Mouse (Mus musculus) hindbrain, embryonic 14.5 days (tissue): ENCODE measurements around the gene Tars2. TPM values are rescaled to one million over a fixed set of nuclear protein-coding genes. Genes with fewer than 3 reads are reported as not detected.
"Not testable (repeated sequence)": the region's sequence is repeated elsewhere in the genome, so short reads cannot be mapped to it uniquely, and the experiment has no call there.

ENCODE experiments used
- ATAC-seq: fragments of 200-750 bp; cut with Nextera tagmentation; 2 replicates; pipeline ENCODE4 v1.8.0; 2017; ENCODE audit warnings: moderate number of reproducible peaks, mild to moderate bottlenecking, moderate TSS enrichment, moderate library complexity; ENCODE audit not compliant: low FRiP score
- DNase-seq: peaks from one replicate; pipeline ENCODE4 v3.0.0-alpha.2; 2015; ENCODE audit warnings: low spot score
- H3K27ac ChIP-seq: fragments of 300-500 bp; sonication (generic); 2 replicates; pipeline ENCODE4 v1.5.1; 2014; ENCODE audit warnings: mild to moderate bottlenecking, moderate library complexity
- H3K27me3 ChIP-seq: fragments of 300-500 bp; sonication (generic); 2 replicates; pipeline ENCODE4 v1.6.1; 2014; ENCODE audit warnings: mild to moderate bottlenecking, low read length, mixed read lengths; ENCODE audit not compliant: control insufficient read depth, insufficient read depth
- H3K36me3 ChIP-seq: fragments of 300-500 bp; sonication (generic); replicated peaks from 2 replicates; pipeline ENCODE4 v1.6.1; 2014; ENCODE audit not compliant: control insufficient read depth, insufficient read depth
- H3K4me1 ChIP-seq: fragments of 300-500 bp; sonication (generic); replicated peaks from 2 replicates; pipeline ENCODE4 v1.6.1; 2014; ENCODE audit warnings: antibody characterized with exemption, low read length, mixed read lengths; ENCODE audit not compliant: control insufficient read depth, insufficient read depth
- H3K4me2 ChIP-seq: fragments of 300-500 bp; sonication (generic); replicated peaks from 2 replicates; pipeline ENCODE4 v1.6.1; 2014; ENCODE audit warnings: mild to moderate bottlenecking, moderate library complexity
- H3K4me3 ChIP-seq: fragments of 300-500 bp; sonication (generic); replicated peaks from 2 replicates; pipeline ENCODE4 v1.5.1; 2014; ENCODE audit warnings: mild to moderate bottlenecking, low read length
- H3K9ac ChIP-seq: fragments of 300-500 bp; sonication (generic); 2 replicates; pipeline ENCODE4 v1.6.1; 2014
- H3K9me3 ChIP-seq: fragments of 300-500 bp; sonication (generic); 2 replicates; pipeline ENCODE4 v1.6.1; 2016; ENCODE audit warnings: low read length; ENCODE audit not compliant: control insufficient read depth
- WGBS: fragments of 180-500 bp; shearing (Covaris S2); extraction: QIAGEN DNeasy Blood & Tissue Kit; methylation state at CpG from one replicate; pipeline ENCODE4 v1.1.7; 2014; 5-methylcytosine and 5-hydroxymethylcytosine counted together
- microRNA-seq: library from miRNA; unstranded; fragments of <30 nt; microRNA quantifications from one replicate; pipeline ENCODE4, GENCODE M21; 2016
- polyA plus RNA-seq: library from polyadenylated mRNA; unstranded; fragments of >200 nt; fragmentation: Nextera tagmentation; extraction: Ambion mirVana; gene quantifications from 2 replicates; pipeline ENCODE4 v1.2.1, GENCODE M21; 2014

The Tars2 gene
- polyA plus RNA-seq, 1 experiment from 2014 or later = 43.2 TPM

- no peak for DNase-seq
- no peak for ATAC-seq
- H3K4me3 ChIP-seq = no peak overlapping the region
- peaks cover 6% of the 10 kb centered on the region; the same call in 1 of the 2 replicates for H3K4me1 ChIP-seq
- H3K9me3 ChIP-seq = no peaks in the 10 kb centered on the region
- H3K9ac ChIP-seq = no peak overlapping the region
- no peaks in the 10 kb centered on the region for H3K27me3 ChIP-seq
- H3K36me3 ChIP-seq = no peaks in the 10 kb centered on the region
- H3K27ac ChIP-seq = no peak overlapping the region
- no peak overlapping the region for H3K4me2 ChIP-seq
- 57% methylated on average over 11 of the region's 11 CpGs for WGBS
Measured at GRCm38 (mm10) chr3:95693821-95694807, 65.9 kb downstream of the Tars2 start.

GRCm38 (mm10) chr3:95692677-95693076 lies 67.3 kb downstream of the Tars2 start:
- Histone ChIP-seq H3K9me3 (no peaks in the 10 kb centered on the region), H3K4me3 (no peak overlapping the region), H3K27me3 (no peaks in the 10 kb centered on the region), H3K36me3 (no peaks in the 10 kb centered on the region), H3K4me2 (no peak overlapping the region), H3K9ac (no peak overlapping the region), H3K4me1 (peaks cover 10% of the 10 kb centered on the region), H3K27ac (no peak overlapping the region)
- 83% methylated on average over 6 of the region's 6 CpGs for WGBS
- DNase-seq (no peak), ATAC-seq (no peak)

- WGBS = 98% methylated on average over 2 of the region's 2 CpGs
- H3K4me3 ChIP-seq, H3K27ac ChIP-seq, H3K27me3 ChIP-seq, H3K4me2 ChIP-seq, H3K9me3 ChIP-seq, ATAC-seq, H3K9ac ChIP-seq, DNase-seq, H3K36me3 ChIP-seq: not testable (repeated sequence)
- peaks cover 15% of the 10 kb centered on the region for H3K4me1 ChIP-seq
Measured at GRCm38 (mm10) chr3:95690552-95690951, 69.5 kb downstream of the Tars2 start.

Small RNA genes within 50 kb of the gene (microRNA-seq; reads per million reads assigned to microRNA genes)
- not detected for gene Mir7014

Other genes starting within 250 kb of the Tars2 start
- gene Ctss, start 233.4 kb downstream of the Tars2 start, polyA plus RNA-seq = 16.3 and 17.7 TPM in 2 replicates
- gene Hormad1, start 200.5 kb downstream of the Tars2 start, polyA plus RNA-seq = not detected in 2 replicates
- 30.9 and 34.6 TPM in 2 replicates for gene Golph3l, start 171.3 kb downstream of the Tars2 start, polyA plus RNA-seq
- gene Ensa, start 135.2 kb downstream of the Tars2 start, polyA plus RNA-seq = 95.1 and 102 TPM in 2 replicates
- 60.3 and 72.3 TPM in 2 replicates for gene Mcl1, start 101.4 kb downstream of the Tars2 start, polyA plus RNA-seq
- gene Adamtsl4, start 72.3 kb downstream of the Tars2 start, polyA plus RNA-seq = 0.35 and 1.3 TPM in 2 replicates
- gene Ecm1, start 20.6 kb downstream of the Tars2 start, polyA plus RNA-seq = 11.1 and 12.5 TPM in 2 replicates
- 20.8 and 21.2 TPM in 2 replicates for gene Rprd2, start 58.7 kb upstream of the Tars2 start, polyA plus RNA-seq
- 33.5 and 35.7 TPM in 2 replicates for gene Prpf3, start 95.7 kb upstream of the Tars2 start, polyA plus RNA-seq
- 254 and 293 TPM in 2 replicates for gene Mrps21, start 111.3 kb upstream of the Tars2 start, polyA plus RNA-seq
- gene Ciart, start 122.0 kb upstream of the Tars2 start, polyA plus RNA-seq = 2.4 and 2.7 TPM in 2 replicates
- 16.1 and 26.2 TPM in 2 replicates for gene BC028528, start 131.8 kb upstream of the Tars2 start, polyA plus RNA-seq
- gene Aph1a, start 133.8 kb upstream of the Tars2 start, polyA plus RNA-seq = 34.9 and 38.6 TPM in 2 replicates
- gene Car14, start 144.5 kb upstream of the Tars2 start, polyA plus RNA-seq = 12.1 and 13.0 TPM in 2 replicates
- gene Anp32e, start 169.0 kb upstream of the Tars2 start, polyA plus RNA-seq = 37.1 and 37.5 TPM in 2 replicates
- 47.1 and 49.0 TPM in 2 replicates for gene Plekho1, start 235.8 kb upstream of the Tars2 start, polyA plus RNA-seq